Mouse (Mus musculus) A20 (cell line): Measurements from ENCODE around the gene Fpr1.
"Not testable (repeated sequence)": the region's sequence is repeated elsewhere in the genome, so short reads cannot be mapped to it uniquely, and the experiment has no call there.

Experiments used
- DNase-seq: peaks from one replicate; pipeline ENCODE4 v3.0.0-alpha.2; 2011; ENCODE audit warnings: low read depth, low spot score

Fpr1 gene

GRCm38 (mm10) chr17:17883840-17884239 lies at the start of gene Fpr1:
Fpr1 (minus strand) TSS chr17:17883940.
- DNase-seq = no peak

- DNase-seq = no peak
Measured at GRCm38 (mm10) chr17:17917782-17918181, 34.0 kb upstream of the Fpr1 start.

GRCm38 (mm10) chr17:17917376-17917775 lies 33.6 kb upstream of the Fpr1 start:
- no peak for DNase-seq

GRCm38 (mm10) chr17:17912618-17913017 lies 28.9 kb upstream of the Fpr1 start:
- DNase-seq = not testable (repeated sequence)

- DNase-seq = no peak
Measured at GRCm38 (mm10) chr17:17909636-17910421, 26.1 kb upstream of the Fpr1 start.

- DNase-seq = peak; percentile 84
Measured at GRCm38 (mm10) chr17:17900768-17901167, 17.0 kb upstream of the Fpr1 start.

- peak; percentile 66 for DNase-seq
Measured at GRCm38 (mm10) chr17:17899268-17899667, 15.5 kb upstream of the Fpr1 start.

GRCm38 (mm10) chr17:17896039-17896438 lies 12.3 kb upstream of the Fpr1 start:
- peak; percentile 64 for DNase-seq

GRCm38 (mm10) chr17:17889732-17890425 lies 6.1 kb upstream of the Fpr1 start:
- DNase-seq = no peak

- DNase-seq = no peak
Measured at GRCm38 (mm10) chr17:17887774-17888248, 4.1 kb upstream of the Fpr1 start, which contains the start of the genes Fpr2 and Fpr3. Fpr2 (plus strand) TSS chr17:17887824. Fpr3 (plus strand) TSS chr17:17887852.

- no peak for DNase-seq
Measured at GRCm38 (mm10) chr17:17882672-17883071, 1.1 kb downstream of the Fpr1 start.

GRCm38 (mm10) chr17:17879347-17879746 lies 4.4 kb downstream of the Fpr1 start:
- no peak for DNase-seq

- no peak for DNase-seq
Measured at GRCm38 (mm10) chr17:17871697-17872096, 12.0 kb downstream of the Fpr1 start.

GRCm38 (mm10) chr17:17870892-17871550 lies 12.7 kb downstream of the Fpr1 start:
- DNase-seq = no peak

- DNase-seq = no peak
Measured at GRCm38 (mm10) chr17:17866801-17867469, 16.8 kb downstream of the Fpr1 start.

GRCm38 (mm10) chr17:17865168-17865567 lies 18.6 kb downstream of the Fpr1 start:
- DNase-seq = no peak

GRCm38 (mm10) chr17:17862360-17862759 lies 21.4 kb downstream of the Fpr1 start:
- DNase-seq = no peak

GRCm38 (mm10) chr17:17860110-17860509 lies 23.6 kb downstream of the Fpr1 start:
- peak; percentile 32 for DNase-seq

GRCm38 (mm10) chr17:17857446-17857845 lies 26.3 kb downstream of the Fpr1 start:
- DNase-seq = no peak

GRCm38 (mm10) chr17:17856612-17857011 lies 27.1 kb downstream of the Fpr1 start:
- no peak for DNase-seq

GRCm38 (mm10) chr17:17855064-17855838 lies 28.5 kb downstream of the Fpr1 start, which contains the start of gene Has1:
Has1 (minus strand) TSS chr17:17855205.
- DNase-seq = no peak
